ENCODE assay signal across 18 mouse cellular contexts in the genomic region with DNA sequence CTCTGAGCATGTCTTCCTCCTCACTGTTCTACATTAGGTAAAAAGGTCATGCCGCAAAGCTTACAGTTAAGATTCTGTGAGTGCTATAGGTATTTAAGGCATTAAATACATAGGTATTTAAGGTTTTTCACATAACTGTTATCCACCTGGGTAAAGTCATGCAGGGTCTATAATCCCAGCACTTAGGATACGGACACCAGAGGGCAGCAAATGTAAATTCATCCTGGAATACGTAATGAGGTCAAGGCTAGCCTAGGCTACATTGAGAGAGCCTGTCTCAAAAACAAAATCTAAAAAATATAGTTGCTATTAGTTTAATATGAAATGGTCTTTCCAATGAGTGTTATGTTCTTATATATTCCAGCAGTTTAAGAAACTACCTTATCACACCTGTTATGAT. TPM values are rescaled to one million over a fixed set of nuclear protein-coding genes. Genes with fewer than 3 reads are reported as not detected.
"Had no signal": no experiment of that assay in that cellular context is flagged by ENCODE, and none has a peak within 500 bp of the region (broad histone marks: within the 10 kb centered on the region; RNA-seq: fewer than 3 reads in every experiment).

No protein-coding gene starts in this region.

- H3K4me3 ChIP-seq: left cerebral cortex, adult 2 months; limb, embryonic 15.5 days; midbrain, embryonic 12.5 days; neural tube, embryonic 13.5 days had no signal

- H3K4me2 ChIP-seq: limb, embryonic 15.5 days; midbrain, embryonic 12.5 days; neural tube, embryonic 13.5 days had no signal

- H3K27me3 ChIP-seq: limb, embryonic 15.5 days; midbrain, embryonic 12.5 days; neural tube, embryonic 13.5 days had no signal

- ATAC-seq: intestine, embryonic 16.5 days; midbrain, embryonic 16.5 days had no signal

- H3K27ac ChIP-seq: left cerebral cortex, adult 2 months; limb, embryonic 15.5 days; midbrain, embryonic 12.5 days; neural tube, embryonic 13.5 days had no signal

- H3K4me1 ChIP-seq: limb, embryonic 15.5 days; neural tube, embryonic 13.5 days had no signal

- H3K9ac ChIP-seq: limb, embryonic 15.5 days; midbrain, embryonic 12.5 days; neural tube, embryonic 13.5 days had no signal

- H3K9me3 ChIP-seq: limb, embryonic 15.5 days; midbrain, embryonic 12.5 days had no signal

- DNase-seq: kidney, postnatal 4 days; lung, adult 18-20 months; retina, postnatal 1 day; right cerebral cortex, postnatal 4 days; spleen, adult 18-20 months; thymus, adult 2 months; thymus, postnatal 25 days had no signal

- H3K36me3 ChIP-seq: limb, embryonic 15.5 days; midbrain, embryonic 12.5 days; neural tube, embryonic 13.5 days had no signal

RNA-seq across cellular contexts. Expression of a gene that starts 33.6 kb away (rescaled TPM):
- total RNA-seq: layer of hippocampus, postnatal 25 days; megakaryocyte-erythroid progenitor cell, adult 5-6 weeks had no signal
- polyA plus RNA-seq: kidney, embryonic 16.5 days; limb, embryonic 11.5 days; limb, embryonic 15.5 days; midbrain, embryonic 12.5 days; midbrain, embryonic 16.5 days; neural tube, embryonic 13.5 days; stomach, embryonic 14.5 days had no signal
